Mouse (Mus musculus) gastrocnemius, postnatal 36 days (tissue): ENCODE data around the gene Elp4. TPM values are rescaled to one million over a fixed set of nuclear protein-coding genes. Genes with fewer than 3 reads are reported as not detected.
A peak's percentile ranks its signal among the peaks of the same experiment; 100 is the strongest.

Experiments used
- DNase-seq, 2 experiments: peaks; one replicate each; pipeline ENCODE4 v3.0.0; 2022
- intact Hi-C: fragments of 180-260 bp; cut with DNase I; formaldehyde crosslinking; loops from one replicate; pipeline ENCODE4 v1.15.1; 2025
- long read RNA-seq, 2 experiments: library from polyadenylated mRNA; stranded (forward); transcript quantifications; one replicate each; pipeline ENCODE4 v2.0.0; 2021
- total RNA-seq, 2 experiments: library from RNA; stranded (reverse); gene quantifications; 2 replicates each; pipeline ENCODE4 v1.2.3; 2021

Elp4 gene
- 1 to 10 TPM; 5.4 to 7.2 TPM for total RNA-seq
- long read RNA-seq, experiment 1, partial matches to known transcripts: 0 of 5 reads
- long read RNA-seq, experiment 1, other reads (novel, unspliced or antisense): 1 of 5 reads
- long read RNA-seq, experiment 2, transcript Elp4-202 (10 exons, 3,048 nt): major isoform, 6 of 6 reads
- long read RNA-seq, experiment 2, partial matches to known transcripts: 0 of 6 reads
- long read RNA-seq, experiment 2, other reads (novel, unspliced or antisense): 0 of 6 reads

DNA sequence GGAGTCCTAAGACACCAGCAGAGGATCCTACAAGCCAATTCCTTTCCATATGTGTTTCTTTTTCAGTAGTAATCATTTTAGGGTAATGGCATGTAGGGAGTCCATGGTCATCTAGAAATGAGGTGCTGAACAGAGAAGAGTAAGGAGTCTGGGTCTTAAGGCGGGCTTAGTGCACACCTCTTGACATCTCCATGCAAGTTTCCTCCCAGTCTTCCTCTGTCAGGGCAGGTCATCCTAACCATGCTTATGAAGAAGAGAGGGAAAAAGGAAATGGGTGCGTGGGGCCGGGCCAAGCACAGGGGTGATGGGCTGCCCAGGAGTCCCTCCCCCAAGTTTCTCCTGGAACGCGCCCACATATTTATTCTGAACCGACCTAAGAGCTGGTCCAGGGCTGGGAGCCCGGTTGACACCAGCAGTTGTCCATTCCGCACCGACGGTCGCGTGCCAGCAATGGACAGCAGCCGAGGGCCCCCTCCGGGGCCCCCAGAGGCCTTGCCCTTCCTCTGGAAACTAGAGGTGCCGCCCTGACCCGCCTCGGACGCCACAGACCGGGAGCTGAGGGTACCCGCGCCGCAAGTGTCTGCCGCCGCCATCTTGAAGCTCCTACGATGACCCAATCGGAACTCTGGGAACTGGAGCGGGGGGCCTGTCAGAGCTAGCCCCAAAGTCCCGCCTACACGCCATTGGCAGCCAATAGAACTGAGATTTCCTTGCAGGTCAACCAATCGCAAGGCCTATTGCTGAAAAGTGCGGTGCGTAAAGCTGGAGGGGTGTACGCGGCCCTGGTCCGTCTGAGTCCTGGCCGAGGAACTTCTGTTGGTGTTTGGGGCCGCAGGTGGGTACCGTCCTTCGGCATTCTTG lies at the start of gene Elp4, which contains the start of gene Immp1l:
Gene Elp4 (minus strand): TSS at position 669 of the 861 bp plus-strand sequence.
Gene Immp1l (plus strand): TSS at position 743 of the 861 bp plus-strand sequence.
- intact Hi-C loops: no loop called here
- peak; percentile 95 to 96 for DNase-seq

GRCm38 (mm10) chr2:105953862-105954261 lies 49.5 kb upstream of the Elp4 start:
- DNase-seq: no peak
- intact Hi-C loops: no loop called here

DNA sequence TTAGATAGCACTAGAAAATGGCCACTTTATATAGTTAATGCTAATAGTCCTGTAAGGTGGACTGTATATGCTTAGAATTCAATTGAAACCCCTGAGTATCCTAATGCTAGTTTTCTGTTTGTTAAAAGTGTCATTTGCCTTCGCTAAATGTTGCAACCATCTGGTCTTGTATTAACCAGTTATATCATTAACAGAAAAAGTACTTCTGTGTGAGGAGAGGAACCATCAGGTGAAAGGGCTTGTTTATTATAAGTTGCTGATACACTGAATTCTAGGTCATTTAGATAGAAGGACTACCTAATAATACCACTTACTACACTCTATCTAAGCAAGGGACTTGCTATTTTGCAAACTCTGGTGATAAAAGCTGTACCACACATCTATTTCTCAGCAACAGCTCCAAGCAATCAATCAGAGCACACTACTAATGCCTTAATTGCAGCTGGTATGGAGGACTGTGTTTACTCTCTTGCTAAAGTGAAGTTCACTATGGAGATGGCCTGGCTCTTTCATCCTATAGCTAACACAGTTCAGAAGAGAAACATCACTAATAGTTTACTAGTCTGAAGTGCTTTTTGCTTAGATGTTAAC lies 47.1 kb upstream of the Elp4 start:
- intact Hi-C loops: no loop called here
- DNase-seq: no peak

- intact Hi-C loops: no loop called here
- DNase-seq: no peak
Measured at GRCm38 (mm10) chr2:105950131-105950530, 45.8 kb upstream of the Elp4 start.

DNA sequence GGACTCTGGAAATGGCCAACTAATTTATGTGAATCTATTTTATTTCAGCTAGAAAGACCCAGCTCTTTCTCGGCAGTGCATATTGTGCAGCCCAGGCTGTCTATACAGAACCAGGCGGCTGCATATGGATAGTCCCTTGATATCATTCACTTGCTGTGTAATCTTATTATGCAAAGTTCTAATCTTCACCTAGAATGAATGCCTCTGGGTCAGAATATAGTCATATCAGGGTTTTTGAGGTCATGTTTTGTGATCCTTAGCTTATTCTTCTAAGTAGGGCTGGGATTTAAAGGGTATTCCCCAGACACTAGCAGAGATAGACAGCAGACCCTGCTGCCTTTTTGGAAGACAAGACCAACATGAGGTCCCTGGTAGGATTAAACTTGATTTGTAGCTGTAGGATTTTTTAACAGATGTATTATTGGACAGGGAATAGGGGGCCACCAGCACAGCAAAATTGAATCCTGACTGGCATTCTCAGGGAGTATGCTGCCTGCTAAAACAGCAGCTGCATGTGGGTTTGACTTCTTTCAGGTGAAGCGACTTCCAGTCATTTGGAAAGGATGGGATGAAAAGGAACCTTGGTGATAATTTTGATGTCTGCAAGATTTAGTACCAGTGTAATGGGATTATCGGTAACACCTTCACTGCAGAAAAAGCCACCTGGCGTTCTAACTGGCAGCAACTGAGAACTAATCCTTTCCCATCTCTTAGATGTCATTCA lies 13.4 kb upstream of the Elp4 start:
- DNase-seq: no peak
- intact Hi-C loops: no loop called here

DNA sequence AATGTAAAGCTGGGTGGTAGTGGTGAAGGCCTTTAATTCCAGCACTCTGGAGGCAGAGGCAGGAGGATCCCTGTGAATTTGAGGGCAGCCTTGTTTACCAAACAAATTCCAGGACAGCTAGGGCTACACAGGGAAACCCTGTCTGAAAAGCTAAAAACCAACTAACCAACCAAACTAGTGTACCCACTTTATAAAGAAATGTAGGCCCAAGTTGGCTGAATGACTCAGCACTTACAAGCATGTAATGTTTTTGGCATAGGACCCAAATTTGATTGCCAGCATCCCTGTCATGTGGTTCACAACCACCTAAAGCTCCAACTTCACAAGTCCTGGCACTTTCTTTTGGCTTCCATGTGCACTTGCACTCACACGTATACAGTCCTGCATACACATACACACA lies 12.3 kb upstream of the Elp4 start:
- intact Hi-C loops: no loop called here
- DNase-seq: no peak

DNA sequence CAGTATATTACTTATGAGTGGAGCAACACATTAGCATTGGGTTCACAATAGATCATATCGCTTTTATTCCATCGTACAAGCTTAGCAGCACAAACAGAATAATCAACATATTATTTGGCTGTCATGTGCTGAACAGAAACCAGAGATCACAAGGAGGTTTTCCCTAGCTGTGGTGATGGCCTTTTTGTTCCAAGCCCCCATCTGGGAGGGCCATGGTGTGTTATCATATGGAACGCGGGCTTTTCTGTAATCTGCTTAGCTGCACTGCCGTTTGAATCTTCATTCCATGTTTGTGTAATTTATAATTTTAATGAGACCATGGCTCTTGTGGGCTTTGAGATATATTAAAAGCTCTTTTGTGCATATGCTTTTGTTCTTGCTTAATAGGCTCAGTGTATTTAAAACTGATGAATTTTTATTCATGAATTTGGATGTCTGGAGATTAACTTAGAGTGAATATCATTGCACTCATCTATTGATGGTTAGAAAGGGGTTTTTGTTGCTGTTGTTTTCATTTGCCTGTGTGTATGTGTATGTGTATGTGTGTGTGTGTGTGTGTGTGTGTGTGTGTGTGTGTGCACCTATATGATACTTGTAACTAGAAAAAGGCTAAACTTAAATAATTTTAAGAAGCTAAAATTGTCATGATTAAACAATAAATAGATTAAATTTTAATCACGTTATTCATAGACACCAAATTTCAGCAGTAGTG lies 9.4 kb upstream of the Elp4 start:
- no peak for DNase-seq
- intact Hi-C loops: no loop called here

DNA sequence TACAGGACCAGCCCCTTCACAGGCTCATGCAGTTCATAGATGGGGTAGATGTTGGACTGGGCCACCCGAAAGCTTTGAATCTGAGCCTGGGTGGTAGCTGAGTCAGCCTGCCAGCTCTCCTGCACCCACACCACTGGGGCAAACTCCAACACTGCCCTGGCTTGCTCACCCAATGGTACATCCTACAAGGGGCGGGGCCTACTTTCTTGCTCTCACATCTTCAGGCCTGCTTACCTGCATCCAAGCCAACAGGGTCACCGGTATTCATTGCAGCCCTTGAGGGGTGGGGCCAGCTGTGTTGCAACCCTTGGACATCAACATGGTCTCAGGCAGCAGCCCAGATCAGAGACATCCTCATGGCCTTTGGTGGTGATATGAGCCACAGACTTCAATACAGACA lies 6.2 kb upstream of the Elp4 start:
- DNase-seq: no peak
- intact Hi-C loops: no loop called here

- intact Hi-C loops: no loop called here
- no peak for DNase-seq
Measured at GRCm38 (mm10) chr2:105908351-105908750, 4.0 kb upstream of the Elp4 start.

GRCm38 (mm10) chr2:105904757-105905146 lies 388 bp upstream of the Elp4 start:
- DNase-seq: no peak
- intact Hi-C loops: no loop called here

DNA sequence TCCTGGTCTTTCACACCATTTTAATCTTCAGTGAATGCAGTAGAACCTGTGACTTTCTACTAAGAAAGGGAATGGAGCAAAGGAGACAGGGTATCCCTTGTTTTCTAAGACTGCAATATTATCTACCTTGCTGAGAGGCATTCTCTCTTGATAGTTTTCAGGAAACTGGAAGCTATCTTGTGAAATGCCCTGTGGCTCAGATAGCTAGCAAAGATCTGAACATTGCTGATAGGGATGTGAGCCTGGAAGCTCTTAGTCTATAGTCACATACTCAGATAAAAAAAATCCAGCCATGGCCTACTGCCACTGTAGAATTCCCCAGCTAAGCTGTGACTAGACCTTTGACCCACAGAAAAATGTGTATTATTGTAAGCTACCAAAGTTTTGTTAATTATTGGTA lies 13.5 kb downstream of the Elp4 start:
- intact Hi-C loops: no loop called here
- no peak for DNase-seq

- intact Hi-C loops: no loop called here
- no peak for DNase-seq
Measured at GRCm38 (mm10) chr2:105873403-105873802, 31.0 kb downstream of the Elp4 start.

- intact Hi-C loops: no loop called here
- DNase-seq: peak; percentile 14 to 18
Measured at GRCm38 (mm10) chr2:105854740-105855139, 49.6 kb downstream of the Elp4 start.

- intact Hi-C loops: no loop called here
- DNase-seq: no peak
Measured at GRCm38 (mm10) chr2:105852971-105853370, 51.4 kb downstream of the Elp4 start.

DNA sequence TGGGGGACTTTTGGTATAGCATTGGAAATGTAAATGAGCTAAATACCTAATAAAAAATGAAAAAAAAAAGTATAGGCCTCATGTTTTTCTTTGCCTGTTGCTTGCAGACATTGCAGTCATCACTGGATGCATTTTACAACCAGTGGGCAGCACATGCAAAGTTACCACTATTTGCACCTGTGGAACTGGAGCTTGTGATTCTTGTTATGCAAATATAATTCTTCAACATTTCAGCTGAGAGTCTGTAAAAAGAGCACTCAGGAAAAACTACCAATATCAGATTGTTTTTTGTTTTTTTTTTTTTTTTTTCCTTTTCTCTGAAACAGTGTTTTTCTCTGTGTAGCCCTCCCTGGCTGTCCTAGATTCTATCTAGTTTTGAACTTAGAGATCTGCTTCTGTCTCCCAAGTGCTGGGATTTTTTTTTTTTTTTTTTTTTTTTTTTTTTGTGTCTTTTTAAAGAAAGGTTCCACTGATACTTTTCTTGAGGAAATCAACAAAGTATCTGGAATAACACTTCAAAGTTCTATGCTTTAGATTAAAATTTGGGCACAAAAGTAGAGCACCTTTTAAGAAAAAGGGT lies 52.6 kb downstream of the Elp4 start:
- DNase-seq: no peak
- intact Hi-C loops: no loop called here

- intact Hi-C loops: no loop called here
Measured at GRCm38 (mm10) chr2:105843151-105843550, 61.2 kb downstream of the Elp4 start.

DNA sequence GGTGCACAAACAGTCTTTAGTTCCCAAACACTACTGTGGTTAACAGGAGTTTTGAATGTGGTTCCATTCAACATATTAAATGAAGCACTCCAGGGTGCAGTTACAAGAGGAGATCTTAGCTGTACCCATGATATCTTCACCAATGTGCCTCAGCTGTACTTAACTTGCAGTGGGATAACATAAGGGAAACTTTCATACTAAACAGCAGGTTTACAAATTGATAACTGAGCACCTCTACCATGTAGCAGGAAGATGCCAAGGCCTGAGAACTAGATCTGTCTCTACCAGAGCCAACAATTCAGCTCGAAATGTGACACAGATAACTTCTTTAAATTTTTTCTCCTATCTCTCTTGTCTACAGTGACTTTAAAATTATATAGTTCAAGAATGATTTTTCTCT lies 86.4 kb downstream of the Elp4 start:
- no peak for DNase-seq
- intact Hi-C loops: no loop called here

More at GRCm38 (mm10) chr2:105843151-105843550, 61.2 kb downstream of the Elp4 start:
- no peak for DNase-seq

DNA sequence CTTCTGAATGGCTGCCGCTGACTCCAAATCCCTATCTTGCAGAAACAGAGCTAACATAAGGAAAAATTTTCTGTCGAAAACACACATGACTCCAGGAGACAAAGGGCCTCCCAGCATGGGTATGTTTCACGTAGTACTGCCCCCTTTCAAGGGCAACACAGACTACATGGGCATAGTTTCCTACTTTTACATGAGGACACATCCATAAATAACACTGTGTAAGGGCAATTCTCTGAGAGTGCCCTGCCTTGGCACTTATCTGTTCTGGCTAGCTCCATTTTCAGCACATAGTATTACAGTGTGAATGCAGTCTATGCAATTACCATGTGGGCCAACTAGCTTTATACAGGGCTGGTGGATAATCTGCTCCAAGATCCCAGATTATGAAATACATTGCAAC lies 89.2 kb downstream of the Elp4 start:
- intact Hi-C loops: no loop called here

GRCm38 (mm10) chr2:105813041-105813440 lies 91.3 kb downstream of the Elp4 start:
- no peak for DNase-seq
- intact Hi-C loops: no loop called here

More for the DNA sequence above, 89.2 kb downstream of the Elp4 start:
- DNase-seq: no peak

DNA sequence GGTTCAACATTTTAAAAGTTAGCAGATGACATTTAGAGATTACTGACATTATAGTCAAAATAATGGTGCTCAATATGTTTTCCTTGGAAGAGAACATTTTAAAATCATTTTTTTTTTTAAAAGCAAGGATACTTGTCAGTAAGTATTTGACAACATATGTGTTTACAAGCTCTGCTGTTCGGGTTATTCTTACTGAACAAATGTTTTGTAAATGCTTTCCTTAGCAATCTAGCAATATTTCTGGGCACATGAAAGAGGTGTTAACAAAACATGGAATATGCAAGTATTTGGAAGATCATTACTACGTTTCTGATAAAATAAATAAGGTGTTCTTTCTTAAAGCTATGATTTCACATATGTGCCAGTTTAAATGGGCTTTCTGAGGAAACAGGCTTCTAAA lies 94.1 kb downstream of the Elp4 start:
- no peak for DNase-seq
- intact Hi-C loops: no loop called here
